Mouse (Mus musculus): ENCODE measurements around the gene Ptgir.

DNA sequence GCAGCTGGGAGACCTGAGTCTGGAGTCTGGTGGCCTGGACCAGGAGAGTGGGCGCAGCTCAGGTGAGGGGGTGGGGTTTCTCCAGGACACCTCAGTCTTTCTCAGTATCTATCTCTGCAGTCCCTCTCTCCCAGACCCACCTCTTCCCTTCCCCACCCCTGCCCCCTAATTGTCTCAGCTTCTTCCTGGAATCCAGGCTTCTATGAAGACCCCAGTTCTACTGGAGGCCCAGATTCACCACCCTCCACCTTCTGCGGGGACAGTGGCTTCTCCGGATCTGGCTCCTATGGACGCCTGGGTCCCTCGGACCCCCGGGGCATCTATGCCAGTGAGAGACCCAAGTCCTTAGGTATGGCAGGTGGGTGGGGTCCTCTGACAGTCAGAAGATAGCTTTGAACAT lies 23.1 kb upstream of the Ptgir start:
- TF ChIP-seq CTCF (IDR thresholded peaks at IDR 0.05; ENCODE audit: extremely low read depth, insufficient read length, insufficient replicate concordance, low read depth, low read length) (no peak), POLR2A (IDR thresholded peaks at IDR 0.05; ENCODE audit: low read depth, low read length) (no peak)
